Mouse (Mus musculus) c-Kit-positive CD71-positive TER-119-negative erythroid progenitor cells, embryonic 14.5 days (primary cell): ENCODE measurements around the gene Man1c1.

Experiments used
- DNase-seq: peaks from one replicate; pipeline ENCODE4 v3.0.0-alpha.2; 2013; ENCODE audit warnings: low read depth

The Man1c1 gene

DNA sequence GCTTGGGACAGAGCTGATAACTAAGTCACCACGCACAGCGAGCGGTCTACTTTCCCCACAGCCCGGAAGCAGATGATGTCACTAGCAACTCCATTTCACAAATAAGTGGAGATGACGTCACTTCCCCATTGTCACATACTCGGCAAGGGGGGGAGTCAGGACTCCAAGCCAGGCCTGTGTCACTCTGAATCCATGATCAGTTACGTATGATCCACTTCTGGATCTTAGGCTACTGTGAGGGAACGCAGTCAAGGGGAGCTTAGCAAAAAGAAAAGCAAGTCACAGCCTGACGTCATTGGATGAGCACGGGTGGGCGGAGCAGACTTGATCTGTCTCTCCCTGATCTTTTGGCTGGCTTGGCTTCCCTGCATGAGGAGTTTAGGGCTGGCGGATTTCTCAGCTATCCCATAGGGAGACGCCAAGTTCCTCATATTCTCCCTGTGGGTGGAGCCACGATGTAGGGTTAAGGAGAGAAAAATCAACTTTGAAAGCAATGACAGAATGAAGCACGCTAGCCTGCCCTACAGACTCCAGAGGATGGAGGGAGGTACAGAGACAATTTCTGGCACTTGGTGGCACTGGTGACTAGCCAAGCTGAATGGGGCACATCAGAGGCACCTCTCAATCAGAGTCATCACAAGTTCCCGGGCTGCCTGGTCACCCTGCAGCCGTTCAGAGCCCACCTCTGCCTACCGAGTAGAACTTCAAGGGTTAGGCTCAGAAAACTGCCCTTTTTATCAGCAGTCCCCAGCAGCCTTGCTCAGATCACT lies 155.7 kb downstream of the Man1c1 start:
- no peak for DNase-seq

DNA sequence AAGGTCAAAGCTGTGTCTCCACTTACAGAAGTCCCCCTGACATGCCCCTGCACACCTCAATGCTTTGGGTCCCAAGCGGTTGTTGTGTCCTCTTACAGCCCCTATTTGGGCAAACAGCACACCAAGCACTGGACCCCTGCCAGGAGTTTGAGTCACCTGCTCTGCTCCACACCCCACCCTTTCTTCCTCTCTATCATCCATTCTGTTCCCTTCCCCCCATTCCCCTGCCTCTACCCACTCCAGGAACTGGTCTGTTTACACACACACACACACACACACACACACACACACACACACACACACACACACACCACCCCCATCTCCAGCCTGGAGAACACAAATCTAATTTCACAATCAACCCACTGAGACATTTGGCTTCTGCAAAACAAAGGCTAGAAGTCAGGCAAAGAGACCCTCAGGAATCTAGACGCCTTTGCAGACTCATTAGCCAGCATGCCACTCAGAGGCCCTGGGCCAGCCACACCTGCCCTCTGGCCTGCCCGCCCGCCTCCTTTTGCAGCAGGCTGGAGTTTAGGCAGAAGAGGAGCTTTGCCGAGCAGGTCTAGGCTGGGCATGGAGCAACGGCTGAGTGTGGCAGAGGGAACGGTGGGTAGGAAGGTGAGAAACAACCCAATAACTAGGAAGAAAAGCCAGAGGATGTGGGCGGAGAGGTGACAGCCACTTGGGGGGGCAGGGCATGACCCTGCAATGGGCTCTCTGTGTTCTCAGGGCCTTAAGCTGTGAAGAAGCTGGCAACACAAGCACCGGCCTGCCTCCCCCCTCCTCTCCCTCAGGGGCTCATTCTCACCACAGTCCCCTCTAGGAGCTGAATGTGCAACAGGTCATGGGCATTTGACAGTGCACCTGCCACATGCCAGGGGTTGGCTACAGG lies 157.0 kb downstream of the Man1c1 start:
- no peak for DNase-seq

DNA sequence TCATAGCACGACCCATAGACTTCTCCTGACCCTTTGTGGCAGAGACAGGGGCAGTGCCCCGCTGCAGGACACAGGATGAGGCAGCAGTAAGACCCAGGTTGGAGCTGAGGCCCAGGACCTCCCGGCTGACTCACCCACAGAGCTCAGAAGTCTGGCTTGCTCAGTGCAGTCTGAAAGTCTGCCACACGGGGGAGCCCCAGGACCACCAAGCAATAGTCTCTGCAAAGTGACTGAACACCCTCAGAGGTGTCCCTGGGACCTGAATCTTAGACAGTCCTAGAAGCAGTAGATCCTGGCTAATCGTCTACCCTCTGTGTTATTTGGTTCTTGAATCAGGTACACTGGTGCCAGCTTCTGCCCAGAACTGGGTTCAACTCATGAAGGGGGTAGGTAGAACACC lies 160.8 kb downstream of the Man1c1 start:
- peak; percentile 82 for DNase-seq

DNA sequence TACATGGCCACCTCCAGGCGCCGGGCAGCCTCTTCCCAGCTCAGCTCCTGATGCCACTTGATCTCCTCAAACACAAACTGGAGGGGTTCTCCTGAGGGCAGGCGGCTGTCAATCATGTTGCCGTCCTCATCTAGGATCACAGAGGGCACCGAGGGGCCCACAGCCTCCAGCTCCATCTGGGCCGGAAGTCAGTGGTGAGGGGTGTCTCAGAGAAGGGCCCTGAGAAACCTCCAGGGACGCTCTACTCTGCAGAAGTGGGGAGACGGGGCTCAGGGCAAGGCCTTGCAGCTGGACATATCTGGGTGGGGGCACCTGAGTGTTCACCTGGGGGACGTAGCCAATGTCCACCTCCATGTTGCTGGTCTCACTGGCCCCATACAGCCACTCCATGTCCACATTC lies 161.4 kb downstream of the Man1c1 start:
- DNase-seq: no peak

DNA sequence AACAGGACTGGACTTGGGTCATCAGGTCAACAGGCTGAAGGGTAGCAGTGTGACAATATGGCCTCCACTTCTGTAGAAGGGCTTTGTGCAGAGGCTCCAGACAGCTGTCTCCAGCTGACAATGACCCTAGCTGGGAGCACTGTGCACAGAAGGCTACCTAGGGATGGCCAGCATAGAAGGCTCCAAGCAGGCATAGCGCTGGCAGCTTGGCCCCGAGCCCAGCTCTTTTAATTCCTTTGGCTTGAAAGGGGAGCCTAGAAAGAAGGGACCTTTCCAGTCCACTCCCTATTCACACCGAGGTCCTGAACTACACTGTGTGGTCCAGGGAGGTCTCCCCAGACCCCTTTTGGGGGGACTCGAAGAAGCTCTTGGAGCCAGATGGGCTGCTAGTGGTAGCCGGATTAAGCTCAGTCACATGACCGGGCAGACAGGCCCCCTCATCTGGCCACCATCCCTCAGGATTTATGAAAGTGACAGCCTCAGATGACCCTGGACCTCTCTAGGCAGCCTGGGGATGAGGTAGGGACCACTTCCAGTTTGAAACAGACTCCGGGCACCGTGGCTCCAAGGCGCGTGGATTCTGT lies 165.0 kb downstream of the Man1c1 start:
- no peak for DNase-seq

DNA sequence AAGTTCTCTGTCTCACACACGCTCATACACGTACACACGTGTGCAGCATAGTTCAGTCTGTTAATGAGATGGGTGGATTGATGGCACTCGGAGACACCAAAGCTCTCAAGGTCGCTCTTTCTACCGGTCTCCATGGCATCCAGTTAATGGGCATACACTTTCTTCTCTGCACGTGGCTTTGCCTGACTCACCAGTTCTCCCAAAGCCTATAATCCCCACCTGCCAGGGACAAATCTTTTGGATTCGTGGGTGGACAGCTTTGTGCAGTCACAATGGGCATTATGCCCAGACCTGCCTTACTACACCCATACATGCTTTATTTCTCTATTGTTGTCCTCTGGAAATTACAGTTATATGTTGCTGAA lies 168.3 kb downstream of the Man1c1 start:
- no peak for DNase-seq

DNA sequence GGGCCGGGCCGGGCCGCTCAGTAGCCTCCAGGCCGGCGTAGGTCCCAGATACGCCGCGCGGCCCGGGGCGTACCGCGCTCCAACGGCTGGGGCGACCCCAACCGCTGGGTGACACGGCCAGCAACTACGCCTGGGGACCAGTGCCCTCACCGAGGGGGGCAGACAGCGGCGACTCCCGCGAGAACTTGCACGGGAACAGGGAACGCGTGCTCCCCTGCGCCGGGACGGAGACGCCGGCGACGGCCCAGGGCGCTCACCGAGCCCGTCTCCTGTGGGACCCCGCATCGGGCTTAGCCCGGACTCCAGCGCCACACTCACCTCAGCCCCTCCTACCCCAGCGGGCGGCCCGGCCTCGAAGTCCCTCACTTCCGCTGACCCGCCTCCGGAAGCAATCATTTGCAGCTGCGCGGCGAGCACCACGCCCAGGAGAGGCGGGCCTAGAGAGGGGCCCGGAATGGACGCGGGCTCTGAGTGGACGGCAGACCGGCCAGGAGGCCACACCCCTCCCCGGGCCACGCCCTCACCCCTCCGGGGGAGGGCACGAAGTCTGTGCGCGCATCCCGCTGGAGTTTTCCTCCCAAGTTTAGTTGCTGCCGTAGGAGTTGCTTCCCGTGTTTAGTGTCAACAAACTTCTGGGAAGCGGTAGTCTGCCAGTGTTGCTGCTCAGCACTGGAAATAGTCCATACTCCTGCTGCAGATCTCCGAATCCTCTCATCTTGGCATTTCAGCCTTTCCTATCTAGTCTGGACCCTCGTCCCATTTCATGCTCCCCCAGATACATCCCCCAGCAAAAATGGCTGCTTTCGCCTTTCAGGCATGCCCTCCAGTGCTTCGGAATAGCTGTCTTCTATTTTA lies 168.9 kb downstream of the Man1c1 start, which contains the start of gene Mtfr1l:
Mtfr1l (minus strand) TSS at position 456 of the 855 bp plus-strand sequence.
- peak; percentile 93 for DNase-seq

DNA sequence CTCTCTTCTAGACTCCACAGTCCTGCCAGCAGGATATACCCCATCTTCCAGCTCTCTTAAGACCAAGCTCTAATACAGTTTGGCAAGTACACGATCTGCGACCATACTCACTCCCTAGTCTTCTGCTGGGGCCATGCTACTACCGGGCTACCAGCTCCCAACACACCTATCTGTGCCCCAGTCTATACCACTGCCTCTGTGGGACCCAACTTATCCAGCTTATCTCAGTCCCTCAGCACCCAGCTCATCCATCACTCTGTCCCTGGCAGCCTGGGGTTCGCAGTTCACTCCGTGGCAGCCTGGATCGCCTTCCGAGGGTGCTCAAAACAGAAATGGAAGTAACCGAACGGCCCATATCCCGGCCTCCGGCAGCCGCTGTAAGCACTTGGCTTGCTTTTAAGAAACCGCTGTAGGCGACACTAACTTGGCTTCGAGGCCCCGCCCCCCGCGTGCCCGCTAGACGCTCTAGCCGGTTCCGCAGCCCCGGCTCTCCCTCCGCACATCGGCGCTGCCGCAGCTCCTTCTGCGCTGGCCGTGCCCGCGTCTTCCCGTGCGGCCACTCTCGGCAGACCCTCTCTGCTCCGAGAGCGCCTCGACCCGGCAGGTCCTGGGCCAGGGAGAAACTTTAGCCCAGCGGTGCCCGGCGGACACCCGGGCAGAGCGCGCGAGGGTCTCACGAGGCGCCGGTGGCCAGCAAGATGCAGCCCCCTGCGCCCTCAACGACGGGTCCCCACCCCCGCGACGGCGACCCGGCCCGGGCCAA lies 169.8 kb downstream of the Man1c1 start:
- peak; percentile 58 for DNase-seq

DNA sequence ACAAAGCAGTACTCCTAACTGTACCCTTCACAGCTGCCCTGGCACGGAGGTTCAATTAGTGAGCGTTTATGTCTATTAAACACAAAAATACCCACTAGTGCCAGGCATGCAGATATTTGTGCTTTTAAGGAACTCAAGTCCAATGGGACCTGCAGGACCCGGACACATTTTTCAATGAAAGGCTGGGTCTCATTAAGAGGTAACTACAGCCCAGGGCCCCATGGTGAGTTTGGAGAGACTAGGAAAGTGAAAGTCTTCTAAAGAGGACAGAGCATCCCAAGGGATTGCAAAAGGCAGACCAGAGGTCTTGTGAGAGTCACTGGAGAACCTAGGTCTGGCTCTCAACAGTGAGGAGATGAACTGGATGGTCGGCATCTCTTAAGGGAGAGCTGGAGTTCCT lies 170.7 kb downstream of the Man1c1 start:
- no peak for DNase-seq

DNA sequence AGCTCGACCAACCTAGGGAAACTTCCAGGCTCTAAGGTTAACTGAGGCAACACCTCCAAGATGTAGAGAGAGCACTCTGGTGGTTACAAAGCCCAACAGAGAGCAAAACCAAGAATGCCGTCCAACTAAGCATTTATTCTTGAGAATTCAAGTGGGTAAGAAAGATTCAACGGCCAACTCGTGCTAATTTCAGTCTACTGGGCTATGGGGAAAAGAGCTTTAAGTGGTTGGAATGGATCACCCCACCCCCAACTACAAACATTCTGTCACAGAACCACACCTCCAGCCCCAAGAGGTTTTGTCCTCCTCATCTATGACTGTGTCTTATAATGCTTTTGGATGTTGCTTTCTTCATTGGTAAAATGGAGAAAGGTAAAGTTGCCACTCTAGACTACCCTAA lies 171.2 kb downstream of the Man1c1 start:
- no peak for DNase-seq

DNA sequence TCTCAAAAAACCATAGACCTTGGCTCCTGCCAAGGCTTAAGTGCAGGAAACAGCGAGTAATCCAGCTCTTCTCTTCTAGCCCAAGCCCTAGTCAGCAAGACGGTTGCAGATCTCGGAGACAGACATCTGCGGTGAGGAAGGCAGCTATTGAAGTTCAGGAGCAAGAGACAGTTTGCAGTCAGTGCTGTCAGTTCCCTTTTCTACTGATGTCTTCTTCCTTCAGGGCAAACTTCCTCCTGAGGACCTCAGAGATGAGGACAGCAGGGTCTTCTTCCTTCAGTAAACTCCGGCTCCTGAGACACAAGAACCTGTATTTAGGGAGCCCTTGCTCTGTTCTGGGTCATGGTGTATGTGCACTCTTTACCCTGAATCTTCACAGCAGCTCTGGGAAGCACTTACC lies 177.9 kb downstream of the Man1c1 start:
- no peak for DNase-seq

DNA sequence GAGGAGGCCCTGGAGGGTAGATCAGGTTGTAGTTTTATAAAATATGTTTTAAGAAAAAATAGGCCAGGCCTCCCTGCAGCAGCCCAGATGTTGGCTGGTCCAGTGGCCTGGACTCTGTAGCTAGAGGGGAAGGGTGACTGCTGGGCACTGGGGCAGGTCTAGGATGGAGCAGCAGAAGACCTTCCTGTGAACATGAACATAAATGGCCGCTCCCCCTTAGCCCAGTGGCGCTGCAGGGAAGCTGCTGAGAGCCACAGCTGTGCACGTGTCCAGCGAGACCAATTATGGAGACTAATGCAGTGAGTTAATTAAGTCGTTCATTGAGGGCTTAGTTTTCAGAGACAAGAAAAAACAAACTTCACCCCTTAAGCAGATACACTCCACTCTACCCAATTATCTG lies 178.3 kb downstream of the Man1c1 start:
- DNase-seq: no peak

DNA sequence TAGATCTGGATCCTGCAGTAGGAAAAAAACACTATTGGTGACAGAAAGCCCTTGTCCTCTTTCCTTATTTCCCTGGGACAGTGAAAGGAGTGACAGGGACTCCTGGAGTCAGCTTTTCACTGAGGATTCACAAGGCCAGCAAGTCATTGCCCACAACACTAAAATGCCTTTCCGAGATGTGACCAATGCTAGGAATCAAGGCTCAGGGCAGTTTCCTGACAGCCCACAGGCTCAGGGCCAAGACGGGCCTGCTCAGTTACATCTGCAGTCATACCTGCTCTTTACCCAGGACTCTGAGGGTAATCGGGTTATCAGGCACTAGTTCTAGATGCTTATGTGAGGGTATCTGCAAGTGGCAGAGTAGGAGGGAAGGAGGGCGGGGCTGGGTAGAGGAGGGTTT lies 180.6 kb downstream of the Man1c1 start:
- DNase-seq: no peak

DNA sequence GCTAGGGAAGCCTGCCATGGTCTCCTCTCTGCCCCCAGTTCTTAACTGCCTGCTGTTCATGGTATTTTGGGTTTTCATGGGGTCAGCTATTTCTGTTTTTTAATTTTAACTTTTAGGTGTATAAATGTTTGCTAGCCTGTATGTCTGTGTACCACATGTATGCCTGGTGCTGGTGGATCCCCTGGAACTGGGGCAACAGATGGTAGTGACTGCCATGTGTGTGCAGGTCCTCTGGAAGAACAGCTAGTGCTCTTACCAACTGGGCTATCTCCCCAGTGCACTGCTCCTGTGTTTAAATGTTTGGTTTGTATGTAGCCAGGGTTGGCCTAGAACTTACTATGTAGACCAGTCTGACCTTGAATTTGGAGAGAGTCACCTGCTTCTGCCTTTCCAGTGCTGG lies 184.8 kb downstream of the Man1c1 start:
- DNase-seq: no peak

DNA sequence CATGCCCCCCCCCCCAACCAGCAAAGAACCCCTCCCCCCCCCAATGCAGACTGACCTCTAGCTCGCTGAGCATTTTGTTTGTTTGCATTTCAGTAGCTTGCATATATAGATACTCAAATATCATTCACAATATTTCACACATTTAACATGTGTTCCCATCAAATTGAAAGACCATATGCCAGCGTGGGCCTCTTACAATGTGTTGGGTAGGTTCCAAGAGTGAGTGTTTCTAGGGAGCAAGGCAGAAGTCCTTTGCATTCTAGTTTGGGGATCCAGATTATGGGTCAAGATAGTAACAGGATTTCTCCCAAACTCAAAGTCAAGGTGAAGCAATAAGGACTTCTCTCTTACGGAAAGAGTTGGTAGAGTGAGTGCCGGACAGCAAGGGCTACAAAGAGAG lies 185.5 kb downstream of the Man1c1 start:
- DNase-seq: no peak

DNA sequence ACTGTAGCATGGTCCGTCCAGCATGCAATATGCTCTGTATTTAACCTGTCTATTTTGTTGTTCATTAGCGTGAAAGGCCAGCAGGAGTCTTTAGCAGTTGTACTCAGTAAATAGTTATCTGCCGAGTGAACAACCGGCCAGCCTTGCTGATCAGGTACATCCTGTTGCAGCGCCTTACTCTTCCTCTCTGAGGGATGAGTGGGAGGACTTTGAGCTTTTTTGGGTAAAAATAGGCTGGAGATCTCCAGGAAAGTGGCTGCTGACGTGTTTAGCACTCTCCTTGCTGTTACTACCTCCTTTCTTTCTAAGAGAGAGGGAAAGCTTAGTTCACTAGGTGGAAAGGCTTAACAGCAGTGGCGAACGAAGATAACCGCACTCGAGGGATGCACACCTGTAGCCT lies 186.4 kb downstream of the Man1c1 start:
- no peak for DNase-seq

DNA sequence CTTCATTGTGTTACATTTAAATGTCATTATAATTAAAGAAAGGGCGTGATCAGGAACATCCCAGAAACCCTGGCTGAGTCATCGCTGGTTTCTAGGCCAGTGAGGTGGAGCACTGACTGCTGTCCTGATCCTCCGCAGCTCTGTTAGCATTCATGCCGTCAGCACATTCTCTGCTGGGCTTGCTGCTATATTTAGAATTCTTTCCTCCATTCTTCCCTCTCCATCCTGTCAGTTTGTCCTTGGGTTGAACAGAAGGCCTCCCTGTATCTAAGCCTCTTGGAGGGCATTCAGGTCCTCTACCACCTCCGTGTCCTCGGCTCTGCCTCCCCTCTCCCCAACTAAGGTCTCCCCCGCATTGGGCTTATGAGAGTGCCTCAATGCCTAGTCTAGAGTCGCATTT lies 187.1 kb downstream of the Man1c1 start:
- DNase-seq: no peak

DNA sequence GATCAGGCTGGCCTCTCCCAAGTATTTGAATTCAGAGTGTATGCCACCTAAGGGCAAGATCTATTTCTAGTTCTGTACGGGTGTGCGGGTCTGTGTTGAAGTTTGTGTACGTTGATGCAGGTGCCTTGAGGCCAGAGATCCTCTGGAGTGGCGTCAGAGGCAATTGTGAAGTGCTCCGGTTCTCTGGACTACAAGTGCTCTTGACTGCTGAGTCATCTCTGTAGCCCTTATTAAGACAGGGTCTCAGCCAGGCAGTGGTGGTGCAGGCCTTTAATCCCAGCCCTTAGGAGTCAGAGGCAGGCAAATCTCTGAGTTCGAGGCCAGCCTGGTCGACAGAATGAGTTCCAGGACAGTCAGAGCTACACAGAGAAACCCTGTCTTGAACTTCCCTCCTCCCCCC lies 188.5 kb downstream of the Man1c1 start:
- DNase-seq: no peak

DNA sequence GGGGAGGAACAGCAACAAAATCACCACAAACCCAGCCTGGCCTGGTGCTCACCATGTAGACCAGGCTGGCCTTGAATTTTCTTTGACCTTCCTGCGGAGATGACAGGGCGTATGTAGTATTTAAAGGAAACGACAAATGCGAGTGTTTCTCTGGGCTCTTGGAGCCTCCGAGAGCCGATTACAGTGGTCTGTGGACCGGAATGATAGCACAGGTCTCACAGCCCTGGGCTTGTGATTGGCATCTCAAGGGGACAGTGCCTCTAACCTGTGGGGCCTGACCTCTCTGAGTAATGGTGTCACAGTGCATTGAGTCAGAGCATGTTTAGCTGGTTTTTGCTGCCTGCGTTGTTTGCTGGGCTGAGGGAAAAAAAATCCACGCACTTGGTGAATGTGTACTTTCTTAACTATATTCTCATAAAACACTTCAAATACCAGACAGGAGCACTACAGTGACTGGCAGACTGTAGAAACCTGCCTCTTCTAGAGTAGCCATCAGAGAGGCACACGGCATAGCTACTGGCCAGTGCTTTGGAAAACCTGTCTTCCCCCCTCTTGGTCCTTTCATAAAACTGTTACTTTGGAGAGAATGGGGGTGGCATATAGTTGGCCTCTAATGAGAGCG lies 189.7 kb downstream of the Man1c1 start:
- DNase-seq: peak; percentile 57

DNA sequence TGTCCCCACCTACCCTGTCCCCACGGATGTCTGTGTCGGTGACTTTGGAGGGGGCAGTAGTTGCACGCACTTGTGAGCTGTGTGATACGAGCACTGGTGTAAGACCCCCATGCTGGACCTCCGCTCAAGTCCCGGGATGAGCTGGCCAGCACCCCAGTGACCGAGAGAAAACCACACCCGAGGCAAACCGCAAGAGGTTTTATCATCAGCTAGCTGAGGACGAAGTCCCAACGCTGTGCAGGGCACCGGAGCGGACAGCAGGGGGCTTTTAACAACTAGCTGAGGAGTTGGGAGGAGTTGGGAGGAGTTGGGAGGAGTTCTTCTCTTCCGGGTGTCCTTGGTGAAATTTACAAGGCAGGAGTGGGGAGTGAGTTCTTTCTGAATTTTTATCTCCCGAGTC lies 191.3 kb downstream of the Man1c1 start:
- DNase-seq: no peak

DNA sequence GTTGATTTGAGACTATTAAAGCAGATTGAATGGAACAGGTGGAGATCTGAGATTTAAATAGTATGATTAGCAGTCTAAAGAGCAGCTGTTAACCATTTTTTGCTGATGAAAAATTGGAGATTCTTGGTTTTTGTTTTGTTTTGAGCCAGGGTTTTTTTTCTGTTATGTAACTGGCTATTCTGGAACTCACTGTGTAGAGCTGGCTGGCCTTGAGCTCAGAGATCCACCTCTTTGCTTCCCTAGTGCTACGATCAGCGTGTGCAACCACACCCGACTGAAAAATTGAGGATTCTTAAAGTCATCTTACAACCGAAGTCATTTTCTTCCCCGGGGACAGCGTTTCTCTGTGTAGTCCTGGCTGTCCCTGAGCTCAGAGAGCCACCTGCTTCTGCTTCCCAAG lies 192.4 kb downstream of the Man1c1 start:
- no peak for DNase-seq
